Comparison of ENCODE assay signal across 8 mouse cellular contexts in genomic region chr4:42917402-42917774, GRCm38 (mm10). TPM values are rescaled to one million over a fixed set of nuclear protein-coding genes. Genes with fewer than 3 reads are reported as not detected.
DNase-seq lines count a peak whose midpoint lies in the region; ATAC-seq lines count a peak whose summit lies in the region.

No protein-coding gene starts in this region.

- H3K27me3 ChIP-seq in kidney, embryonic 16.5 days (ENCODE audit: insufficient read depth, low read length): peaks cover 59% of the 10 kb centered on the region
- H3K27me3 ChIP-seq in heart, embryonic 11.5 days (ENCODE audit: control insufficient read depth, insufficient read depth, low read length): peaks cover 58% of the 10 kb centered on the region
- peaks cover 76% of the 10 kb centered on the region for H3K27me3 ChIP-seq in liver, embryonic 11.5 days (replicated peaks; ENCODE audit: control insufficient read depth, insufficient read depth, low read length)
- H3K27me3 ChIP-seq in stomach, embryonic 16.5 days (ENCODE audit: control insufficient read depth, insufficient read depth, low read length): peaks cover 24% of the 10 kb centered on the region

- peak; percentile 71 for ATAC-seq in kidney, embryonic 16.5 days (ENCODE audit: low FRiP score, low TSS enrichment)
- ATAC-seq in heart, embryonic 11.5 days (replicated peaks; ENCODE audit: insufficient number of reproducible peaks, low FRiP score, low TSS enrichment): 0 out of 2 replicates have a peak, but pooled peaks have one; percentile 35
- ATAC-seq in liver, embryonic 11.5 days (replicated peaks; ENCODE audit: low FRiP score): no peak
- ATAC-seq in stomach, embryonic 16.5 days (ENCODE audit: insufficient read depth, low FRiP score): peak; percentile 49

- H3K4me1 ChIP-seq in kidney, embryonic 16.5 days (ENCODE audit: insufficient read depth, low read length): 0 out of 2 replicates have a peak, but pooled peaks cover 7% of the 10 kb centered on the region
- H3K4me1 ChIP-seq in heart, embryonic 11.5 days (ENCODE audit: control insufficient read depth, insufficient read depth, low read length): no peaks in the 10 kb centered on the region; the same call in 1 of the 2 replicates
- H3K4me1 ChIP-seq in liver, embryonic 11.5 days (replicated peaks; ENCODE audit: control insufficient read depth, insufficient read depth, low read length): 0 out of 2 replicates have a peak, but pooled peaks cover 2% of the 10 kb centered on the region
- H3K4me1 ChIP-seq in stomach, embryonic 16.5 days (ENCODE audit: control insufficient read depth, insufficient read depth, low read length): peaks cover 3% of the 10 kb centered on the region; the same call in 1 of the 2 replicates

- H3K27ac ChIP-seq in kidney, embryonic 16.5 days (ENCODE audit: low read length): no peak overlapping the region
- no peak overlapping the region for H3K27ac ChIP-seq in heart, embryonic 11.5 days (ENCODE audit: low read depth, low read length)
- no peak overlapping the region for H3K27ac ChIP-seq in liver, embryonic 11.5 days (ENCODE audit: low read depth, low read length)
- H3K27ac ChIP-seq in stomach, embryonic 16.5 days (ENCODE audit: low read length): no peak overlapping the region

- peak overlapping the region; percentile 59 for H3K4me3 ChIP-seq in kidney, embryonic 16.5 days (ENCODE audit: low read length)
- H3K4me3 ChIP-seq in heart, embryonic 11.5 days (ENCODE audit: low read depth, low read length): peak overlapping the region; percentile 67
- H3K4me3 ChIP-seq in liver, embryonic 11.5 days (ENCODE audit: low read depth, low read length): peak overlapping the region; percentile 64
- peak overlapping the region; percentile 64 for H3K4me3 ChIP-seq in stomach, embryonic 16.5 days (replicated peaks; ENCODE audit: low read length)

- no peak for DNase-seq in kidney, adult 18-20 months
- peak; percentile 15 for DNase-seq in cerebellum, adult 9-10 months
- DNase-seq in liver, embryonic 11.5 days (ENCODE audit: low spot score): peak; percentile 31
- no peak for DNase-seq in adrenal gland, adult 8-10 months
- no peak for DNase-seq in spleen, adult 18-20 months

- H3K9me3 ChIP-seq in kidney, embryonic 16.5 days (ENCODE audit: low read length): no peaks in the 10 kb centered on the region
- H3K9me3 ChIP-seq in heart, embryonic 11.5 days (replicated peaks; ENCODE audit: control insufficient read depth, low read length): no peaks in the 10 kb centered on the region
- no peaks in the 10 kb centered on the region for H3K9me3 ChIP-seq in liver, embryonic 11.5 days (ENCODE audit: control insufficient read depth, low read length)
- no peaks in the 10 kb centered on the region for H3K9me3 ChIP-seq in stomach, embryonic 16.5 days (replicated peaks; ENCODE audit: control insufficient read depth, low read length)

- peak overlapping the region; percentile 76 for H3K4me2 ChIP-seq in kidney, embryonic 16.5 days (replicated peaks; ENCODE audit: low read depth, low read length)
- peak overlapping the region; percentile 91 for H3K4me2 ChIP-seq in heart, embryonic 11.5 days
- peak overlapping the region; percentile 83 for H3K4me2 ChIP-seq in liver, embryonic 11.5 days
- peak overlapping the region; percentile 90 for H3K4me2 ChIP-seq in stomach, embryonic 16.5 days (ENCODE audit: low read depth, low read length)

- peak overlapping the region; percentile 60 for H3K9ac ChIP-seq in kidney, embryonic 16.5 days (replicated peaks; ENCODE audit: low read length)
- H3K9ac ChIP-seq in heart, embryonic 11.5 days (ENCODE audit: low read depth, low read length): peak overlapping the region; percentile 77
- H3K9ac ChIP-seq in liver, embryonic 11.5 days (ENCODE audit: low read depth, low read length): peak overlapping the region; percentile 34; the same call in 1 of the 2 replicates
- H3K9ac ChIP-seq in stomach, embryonic 16.5 days (ENCODE audit: low read length): peak overlapping the region; percentile 80

- 3% methylated on average over 26 of the region's 26 CpGs for WGBS in kidney, embryonic 16.5 days
- 2% methylated on average over 26 of the region's 26 CpGs for WGBS in heart, embryonic 11.5 days (ENCODE audit: insufficient replicate concordance)
- 5% methylated on average over 23 of the region's 26 CpGs for WGBS in liver, embryonic 11.5 days
- 2% methylated on average over 26 of the region's 26 CpGs for WGBS in stomach, embryonic 16.5 days

- no peaks in the 10 kb centered on the region for H3K36me3 ChIP-seq in kidney, embryonic 16.5 days (ENCODE audit: insufficient read depth, low read length)
- H3K36me3 ChIP-seq in heart, embryonic 11.5 days (ENCODE audit: control insufficient read depth, insufficient read depth, low read length): no peaks in the 10 kb centered on the region
- H3K36me3 ChIP-seq in liver, embryonic 11.5 days (ENCODE audit: control insufficient read depth, insufficient read depth, low read length): no peaks in the 10 kb centered on the region
- no peaks in the 10 kb centered on the region for H3K36me3 ChIP-seq in stomach, embryonic 16.5 days (ENCODE audit: control insufficient read depth, insufficient read depth, low read length)

RNA-seq across cellular contexts. Expression of gene Phf24, which starts 0.9 kb away (rescaled TPM):
- 0.44 and 0.79 TPM in 2 replicates for polyA plus RNA-seq in kidney, embryonic 16.5 days (2015; fragmentation: Nextera tagmentation; extraction: Ambion mirVana)
- 1.9 and 2.4 TPM in 2 replicates for polyA plus RNA-seq in heart, embryonic 11.5 days (2014; fragmentation: Nextera tagmentation; extraction: Ambion mirVana)
- 0.38 and 0.42 TPM in 2 replicates for polyA plus RNA-seq in liver, embryonic 11.5 days (2014; fragmentation: Nextera tagmentation; extraction: Ambion mirVana)
- polyA plus RNA-seq in stomach, embryonic 16.5 days (2015; fragmentation: Nextera tagmentation; extraction: Ambion mirVana): 2.2 and 2.5 TPM in 2 replicates
- total RNA-seq in adrenal gland, adult 8-10 months (2022): 1 to 10 TPM; 3.1 to 4.5 (median 3.8) TPM

RNA-seq across cellular contexts. Expression of gene Dnajb5, which starts 32.2 kb away (rescaled TPM):
- 7.3 and 7.5 TPM in 2 replicates for polyA plus RNA-seq in kidney, embryonic 16.5 days (2015; fragmentation: Nextera tagmentation; extraction: Ambion mirVana)
- polyA plus RNA-seq in heart, embryonic 11.5 days (2014; fragmentation: Nextera tagmentation; extraction: Ambion mirVana): 11.8 and 12.9 TPM in 2 replicates
- polyA plus RNA-seq in liver, embryonic 11.5 days (2014; fragmentation: Nextera tagmentation; extraction: Ambion mirVana): 2.0 and 3.0 TPM in 2 replicates
- polyA plus RNA-seq in stomach, embryonic 16.5 days (2015; fragmentation: Nextera tagmentation; extraction: Ambion mirVana): 10.2 and 11.3 TPM in 2 replicates
- total RNA-seq in adrenal gland, adult 8-10 months (2022): 10 to 100 TPM; 12.9 to 20.5 (median 18.2) TPM

RNA-seq across cellular contexts. Expression of gene Fam205c, which starts 43.4 kb away (rescaled TPM):
- polyA plus RNA-seq in kidney, embryonic 16.5 days (2015; fragmentation: Nextera tagmentation; extraction: Ambion mirVana): 0.17 and 0.28 TPM in 2 replicates
- polyA plus RNA-seq in heart, embryonic 11.5 days (2014; fragmentation: Nextera tagmentation; extraction: Ambion mirVana): 0.46 TPM in 1 of 2 replicates, not detected in the other
- polyA plus RNA-seq in liver, embryonic 11.5 days (2014; fragmentation: Nextera tagmentation; extraction: Ambion mirVana): 0.71 and 0.75 TPM in 2 replicates
- 0.46 and 0.52 TPM in 2 replicates for polyA plus RNA-seq in stomach, embryonic 16.5 days (2015; fragmentation: Nextera tagmentation; extraction: Ambion mirVana)
- total RNA-seq in adrenal gland, adult 8-10 months (2022): not detected

RNA-seq across cellular contexts. Expression of gene 1700022I11Rik, which starts 52.0 kb away (rescaled TPM):
- 0.39 and 1.7 TPM in 2 replicates for polyA plus RNA-seq in kidney, embryonic 16.5 days (2015; fragmentation: Nextera tagmentation; extraction: Ambion mirVana)
- 0.36 and 0.69 TPM in 2 replicates for polyA plus RNA-seq in heart, embryonic 11.5 days (2014; fragmentation: Nextera tagmentation; extraction: Ambion mirVana)
- polyA plus RNA-seq in liver, embryonic 11.5 days (2014; fragmentation: Nextera tagmentation; extraction: Ambion mirVana): 0.41 and 0.53 TPM in 2 replicates
- polyA plus RNA-seq in stomach, embryonic 16.5 days (2015; fragmentation: Nextera tagmentation; extraction: Ambion mirVana): 0.39 and 1.8 TPM in 2 replicates
- total RNA-seq in adrenal gland, adult 8-10 months (2022): not detected

Comparison
In these comparisons a context has a peak if more than half of its experiments do, and no peak if none do; other contexts are left out.
1. DNase-seq: peak in cerebellum, adult 9-10 months (single experiment) and liver, embryonic 11.5 days (single experiment); none in kidney, adult 18-20 months (single experiment), adrenal gland, adult 8-10 months (single experiment) and spleen, adult 18-20 months (0 of 2).
2. Peak in every context shown above with its lines, with median percentiles within 50 percentile points of each other: H3K4me2 ChIP-seq, H3K4me3 ChIP-seq and H3K9ac ChIP-seq.